Mouse (Mus musculus) c-Kit-positive CD71-positive TER-119-negative erythroid progenitor cells, embryonic 14.5 days (primary cell): ENCODE measurements around the gene Npas4.
"Not testable (repeated sequence)": the region's sequence is repeated elsewhere in the genome, so short reads cannot be mapped to it uniquely, and the experiment has no call there.

Source experiments
- DNase-seq: peaks from one replicate; pipeline ENCODE4 v3.0.0-alpha.2; 2013; ENCODE audit warnings: low read depth

Npas4 gene

DNA sequence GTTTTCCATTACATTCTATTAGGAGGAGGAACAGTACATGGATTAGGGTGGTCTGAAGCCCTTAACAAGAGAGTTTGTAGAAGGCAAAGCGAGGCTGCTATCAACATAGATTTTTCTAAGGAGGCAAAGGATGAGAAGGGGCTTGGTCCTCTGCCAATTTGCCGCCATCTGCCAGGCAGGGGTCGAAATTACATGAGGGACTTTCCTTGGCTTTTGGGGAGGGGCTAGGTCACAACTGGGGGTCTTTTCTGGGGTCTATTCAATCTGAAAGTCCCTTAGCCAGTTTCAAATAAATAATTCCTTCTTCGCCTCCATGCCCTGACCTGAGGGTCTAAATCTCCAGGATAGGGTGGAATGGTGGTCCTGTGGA, at the start of gene Npas4:
Gene Npas4, minus strand, starts transcription at position 61 of the 370 bp plus-strand sequence.
- DNase-seq: no peak

DNA sequence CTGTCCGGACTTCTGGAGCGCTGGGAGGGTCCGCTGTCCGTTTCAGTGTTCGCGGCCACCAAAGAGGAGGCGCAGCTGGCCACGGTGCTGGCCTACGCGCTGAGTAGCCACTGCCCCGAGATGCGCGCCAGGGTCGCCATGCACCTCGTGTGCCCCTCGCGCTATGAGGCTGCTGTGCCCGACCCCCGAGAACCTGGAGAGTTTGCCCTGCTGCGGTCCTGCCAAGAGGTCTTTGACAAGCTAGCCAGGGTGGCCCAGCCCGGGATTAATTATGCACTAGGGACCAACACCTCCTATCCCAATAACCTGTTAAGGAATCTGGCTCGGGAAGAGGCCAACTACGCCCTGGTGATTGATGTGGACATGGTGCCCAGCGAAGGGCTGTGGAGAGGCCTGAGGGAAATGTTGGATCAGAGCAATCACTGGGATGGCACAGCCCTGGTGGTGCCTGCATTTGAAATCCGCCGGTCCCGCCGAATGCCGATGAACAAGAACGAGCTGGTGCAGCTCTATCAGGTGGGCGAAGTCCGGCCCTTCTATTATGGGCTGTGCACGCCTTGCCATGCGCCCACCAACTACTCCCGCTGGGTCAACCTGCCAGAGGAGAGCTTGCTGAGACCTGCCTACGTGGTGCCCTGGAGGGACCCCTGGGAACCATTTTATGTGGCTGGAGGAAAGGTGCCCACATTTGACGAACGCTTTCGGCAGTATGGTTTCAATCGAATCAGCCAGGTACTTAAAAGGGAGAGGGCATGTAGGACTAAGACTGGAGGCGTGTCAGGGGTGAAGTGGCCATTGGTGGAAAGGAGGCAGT, 49.4 kb upstream of the Npas4 start:
- DNase-seq: no peak

DNA sequence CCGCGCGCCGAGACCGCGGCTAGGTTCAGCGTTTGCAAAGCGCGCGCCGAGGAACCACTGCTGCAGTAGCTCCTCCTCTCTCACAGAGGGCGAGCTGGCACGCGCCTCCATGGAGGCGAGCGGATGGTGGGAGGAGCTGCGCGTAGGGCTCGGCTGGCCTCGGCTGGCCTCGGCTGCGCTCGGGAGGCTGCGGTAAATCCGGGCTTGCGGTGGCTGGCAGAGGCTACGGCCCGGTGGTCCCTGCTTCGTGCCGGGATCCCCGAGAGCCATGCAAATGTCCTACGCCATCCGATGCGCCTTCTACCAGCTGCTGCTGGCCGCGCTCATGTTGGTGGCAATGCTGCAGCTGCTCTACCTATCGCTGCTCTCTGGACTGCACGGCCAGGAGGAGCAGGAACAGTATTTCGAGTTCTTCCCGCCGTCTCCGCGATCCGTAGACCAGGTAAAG, 48.6 kb upstream of the Npas4 start, which contains the start of the genes B4gat1 and AC124502.3:
Gene B4gat1, plus strand, starts transcription at position 118 of the 448 bp plus-strand sequence.
Gene AC124502.3, plus strand, starts transcription at position 183 of the 448 bp plus-strand sequence.
- DNase-seq: peak; percentile 80

DNA sequence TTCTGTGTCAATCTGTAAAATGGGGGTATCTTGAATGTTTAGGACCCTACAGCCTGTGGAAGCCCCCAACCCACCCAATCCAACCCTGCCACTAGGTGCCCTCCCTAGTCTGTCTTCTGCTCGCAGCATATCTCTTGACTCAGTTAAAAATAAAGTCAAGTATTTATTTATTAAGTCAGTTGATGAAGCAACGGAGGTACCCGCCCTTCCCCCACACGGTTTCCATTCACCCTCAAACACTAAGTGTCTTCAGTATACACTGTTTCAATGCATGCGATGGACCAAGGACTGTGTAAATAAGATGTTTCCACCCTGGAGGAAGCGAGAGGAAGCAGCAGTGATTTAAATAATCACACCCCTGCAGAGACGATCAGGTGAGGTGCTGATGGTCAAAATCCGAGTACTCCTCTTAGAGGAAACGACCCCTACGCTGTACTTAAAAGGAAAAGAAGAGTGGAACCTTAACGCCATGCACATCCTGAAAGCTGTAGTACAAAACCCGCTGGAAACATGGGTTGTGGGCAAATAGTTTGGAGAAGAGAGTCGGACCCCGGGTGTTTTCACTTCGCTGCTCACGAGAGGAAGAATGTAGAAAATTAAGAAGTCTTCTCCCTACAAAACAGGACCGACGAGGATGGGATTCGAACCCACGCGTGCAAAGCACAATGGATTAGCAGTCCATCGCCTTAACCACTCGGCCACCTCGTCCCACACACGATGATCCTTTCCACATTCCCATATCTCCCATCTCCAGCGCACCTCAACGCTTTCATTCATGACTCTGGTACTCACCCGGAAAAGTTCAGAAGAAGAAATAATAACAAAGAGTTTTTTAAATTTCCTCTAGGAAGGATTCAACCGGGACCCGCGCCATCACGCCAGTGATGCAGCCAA, 47.8 kb upstream of the Npas4 start:
- DNase-seq: peak; percentile 68

DNA sequence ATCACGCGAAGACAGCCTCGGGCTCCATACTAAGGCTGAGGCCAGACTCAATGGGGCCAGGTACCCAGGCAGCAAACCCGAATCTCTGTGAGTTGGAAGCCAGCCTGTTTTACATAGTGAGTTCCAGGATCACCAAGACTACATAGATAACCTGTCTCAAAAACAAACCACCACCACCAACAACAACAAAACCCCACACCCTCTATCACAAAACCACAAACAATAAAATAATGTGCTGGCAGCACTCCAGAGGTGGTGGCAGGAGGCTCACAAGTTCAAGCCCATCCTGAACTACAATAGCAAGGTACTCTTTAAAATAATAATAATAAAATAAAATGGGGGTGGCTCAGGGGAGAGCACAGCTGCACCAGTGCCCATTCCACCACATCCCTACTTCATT, 46.5 kb upstream of the Npas4 start:
- DNase-seq: no peak

DNA sequence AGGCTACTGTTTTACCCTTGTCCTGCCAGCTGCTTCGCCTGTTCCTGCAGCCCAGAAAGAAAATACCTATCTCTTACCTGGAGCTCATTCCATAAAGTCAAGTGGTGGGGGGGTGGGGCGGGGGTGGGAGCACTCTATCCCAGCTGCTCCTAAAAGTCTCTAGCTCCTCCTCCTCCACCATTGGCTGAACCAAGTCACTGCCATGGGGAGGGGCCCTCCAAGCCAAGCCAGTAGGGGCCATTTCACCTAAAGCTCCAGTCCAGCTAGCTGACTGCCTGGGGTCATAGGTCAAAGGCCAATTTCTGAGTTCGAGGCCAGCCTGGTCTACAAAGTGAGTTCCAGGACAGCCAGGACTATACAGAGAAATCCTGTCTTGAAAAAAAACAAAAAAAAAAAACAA, 42.6 kb upstream of the Npas4 start:
- no peak for DNase-seq

DNA sequence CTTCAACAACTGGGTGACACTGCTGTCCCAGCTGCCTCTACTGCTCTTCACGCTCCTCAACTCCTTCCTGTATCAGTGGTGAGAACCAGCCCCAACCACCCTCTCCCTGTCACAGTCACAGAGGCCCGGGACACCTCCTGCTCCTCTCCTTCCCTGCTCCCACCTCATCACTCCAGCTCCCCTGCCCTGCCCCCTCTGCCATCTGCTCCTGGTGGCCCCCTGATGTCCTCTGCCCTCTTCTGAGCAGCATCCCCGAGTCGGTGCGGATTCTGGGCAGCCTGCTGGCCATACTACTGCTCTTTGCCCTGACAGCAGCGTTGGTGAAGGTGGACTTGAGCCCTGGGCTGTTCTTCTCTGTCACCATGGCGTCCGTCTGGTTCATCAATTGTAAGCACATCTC, 36.0 kb upstream of the Npas4 start:
- no peak for DNase-seq

DNA sequence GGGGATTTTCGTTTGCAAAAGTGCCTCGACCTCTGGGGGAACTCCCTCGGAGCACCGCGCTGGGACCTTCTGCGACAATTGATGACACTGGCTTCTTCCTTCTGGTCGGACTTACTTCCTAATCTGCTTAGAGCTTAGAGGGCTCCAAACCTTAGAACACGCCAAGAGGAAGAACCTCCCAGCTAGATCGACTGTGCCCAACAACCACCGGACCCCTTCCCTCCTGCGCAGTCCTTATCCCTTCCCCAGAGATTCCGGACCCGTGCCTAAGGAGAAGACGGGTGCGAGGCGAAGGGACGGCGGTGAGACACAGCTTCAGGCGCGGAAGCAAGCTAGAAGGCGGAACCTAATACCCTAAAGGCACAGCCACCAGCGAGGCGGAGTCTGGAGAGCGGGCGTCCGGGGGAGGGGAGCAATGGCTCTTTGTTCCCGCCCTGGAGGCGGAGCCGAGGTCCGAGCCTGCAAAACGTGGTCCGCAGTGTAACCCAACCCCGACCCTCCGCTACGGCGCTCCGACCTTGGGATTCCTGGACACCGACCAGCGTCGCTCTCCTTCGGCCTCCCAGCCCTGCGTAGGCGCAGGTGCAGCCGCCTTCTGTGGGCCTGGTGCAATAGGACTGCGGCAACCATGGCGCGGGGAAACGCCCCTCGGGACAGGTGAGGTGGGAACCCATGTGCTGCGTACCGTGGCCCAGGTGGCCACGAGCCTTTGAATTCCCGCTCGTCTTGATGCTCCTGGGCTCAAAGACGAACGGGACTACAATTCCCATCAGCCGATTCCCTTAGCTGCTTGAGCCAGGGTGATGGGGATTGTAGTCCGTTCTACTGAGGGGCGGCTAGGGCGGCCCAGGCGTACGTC, 33.7 kb upstream of the Npas4 start, which contains the start of gene Slc29a2:
Gene Slc29a2, plus strand, starts transcription at position 240 of the 859 bp plus-strand sequence.
- DNase-seq: peak; percentile 87

DNA sequence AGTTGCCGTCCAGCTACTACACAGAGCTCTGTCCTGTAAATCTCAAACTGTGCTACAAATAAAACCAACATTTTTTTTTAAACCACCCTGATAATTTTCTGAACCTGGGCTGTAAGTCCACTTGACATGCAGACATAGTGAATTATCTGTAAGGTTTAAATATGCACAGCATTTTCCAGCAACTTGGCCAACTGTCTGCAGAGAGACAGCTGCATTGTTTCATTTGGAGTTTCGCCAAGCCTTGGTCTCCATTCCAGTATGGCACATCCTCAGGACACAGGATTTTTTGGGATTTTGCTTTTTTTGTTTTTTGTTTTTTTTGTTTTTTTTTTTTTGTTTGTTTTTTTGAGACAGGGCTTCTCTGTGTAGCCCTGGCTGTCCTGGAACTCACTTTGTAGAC, 31.3 kb upstream of the Npas4 start:
- DNase-seq: no peak

DNA sequence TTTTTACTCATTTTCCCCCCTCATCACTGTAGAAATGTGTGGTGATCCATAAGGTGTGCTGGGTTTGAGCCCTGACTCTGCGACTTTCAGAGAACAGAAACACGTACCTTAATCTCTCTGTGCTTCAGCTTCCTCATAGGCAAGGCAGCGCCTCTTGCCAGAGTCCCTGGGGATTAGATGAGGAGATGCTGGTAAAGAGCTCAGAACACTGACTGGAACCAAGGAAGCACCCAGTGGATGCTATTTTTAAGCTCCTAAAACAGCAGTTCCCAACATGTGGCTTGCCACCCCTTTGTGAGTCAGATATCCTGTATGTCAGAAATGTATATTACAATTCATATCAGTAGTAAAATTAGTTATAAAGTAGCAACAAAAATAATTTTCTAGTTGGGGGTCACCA, 28.1 kb upstream of the Npas4 start:
- DNase-seq: no peak

DNA sequence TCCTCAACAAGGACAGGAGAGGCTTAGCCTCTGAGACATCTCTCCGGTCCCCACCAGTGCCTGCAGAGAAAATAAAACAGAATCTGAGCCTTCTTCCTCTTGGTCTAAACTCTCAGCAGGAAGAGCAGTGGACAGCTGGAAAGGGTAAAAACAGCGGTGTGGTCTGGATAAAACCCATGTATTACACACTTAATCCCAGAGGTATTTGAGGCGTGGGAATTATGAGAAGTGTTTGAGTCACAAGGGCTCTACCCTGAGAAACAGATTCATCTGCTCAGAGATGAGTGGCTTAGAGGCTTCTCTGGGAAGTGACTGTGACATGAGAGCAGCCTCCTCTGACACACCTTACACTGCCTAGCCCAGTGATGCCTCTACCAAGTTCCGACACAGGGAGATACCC, 27.5 kb upstream of the Npas4 start:
- no peak for DNase-seq

DNA sequence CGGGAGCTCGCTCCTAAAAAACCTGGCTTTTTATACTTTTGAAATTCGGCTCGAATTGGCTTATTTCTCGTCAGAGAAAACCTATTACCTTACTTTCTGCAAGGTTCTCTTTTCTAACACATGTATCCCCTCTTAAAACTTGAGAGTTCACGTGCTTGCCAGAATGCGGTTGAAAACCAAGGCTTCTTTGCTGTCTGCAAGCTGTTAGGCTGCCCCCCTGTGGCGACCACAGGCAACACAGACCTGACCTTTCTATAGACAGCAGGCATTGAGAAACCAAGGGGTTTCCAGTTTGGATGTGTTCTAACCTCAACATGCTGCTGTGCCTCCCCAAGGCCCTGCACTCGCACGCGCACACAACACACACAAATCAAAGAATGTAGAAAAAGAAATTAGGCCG, 26.7 kb upstream of the Npas4 start:
- DNase-seq: peak; percentile 49

DNA sequence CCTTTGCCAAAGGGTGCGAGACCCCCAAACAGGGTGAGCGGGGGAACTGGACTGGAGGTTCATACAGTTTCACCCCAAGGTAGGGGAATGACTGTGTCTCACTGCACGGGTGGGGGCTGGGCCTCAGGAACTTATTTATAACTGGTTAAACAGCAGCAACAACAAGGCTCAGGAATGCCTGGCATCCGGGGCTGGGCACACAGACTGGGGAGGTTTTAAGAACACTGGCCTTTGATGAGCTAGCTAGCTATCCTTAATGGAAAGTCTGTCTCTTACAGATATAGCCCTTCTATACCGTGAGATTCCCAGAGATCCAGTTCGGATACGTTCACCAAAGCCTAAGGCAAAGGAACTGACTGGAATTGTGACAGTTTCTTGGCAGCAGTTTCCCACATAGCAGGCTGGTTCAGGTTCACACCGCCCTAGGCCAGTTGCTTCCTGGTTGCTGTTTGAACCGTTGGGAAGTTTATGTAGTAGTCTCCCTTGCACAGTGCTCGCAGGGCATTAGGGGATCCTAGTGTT, 26.2 kb upstream of the Npas4 start:
- no peak for DNase-seq

DNA sequence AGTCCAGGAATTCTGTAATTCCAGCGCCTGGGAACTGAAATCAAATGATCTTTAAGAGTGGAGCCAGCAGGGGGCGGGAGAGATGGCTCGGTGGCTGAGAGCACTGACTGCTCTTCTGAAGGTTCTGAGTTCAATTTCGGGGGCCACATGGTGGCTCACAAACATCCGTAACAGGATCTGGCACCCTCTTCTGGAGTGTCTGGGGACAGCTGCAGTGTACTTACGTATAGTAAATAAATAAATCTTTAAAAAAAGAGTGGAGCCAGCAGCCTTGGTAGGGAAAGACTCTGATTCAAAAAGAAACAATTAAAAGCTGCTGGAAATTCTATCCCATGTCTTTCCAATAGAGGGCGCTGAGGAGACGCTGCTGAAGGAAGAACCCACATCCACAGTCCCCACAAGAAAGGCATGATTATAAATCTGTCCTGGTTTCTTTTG, 24.9 kb upstream of the Npas4 start:
- no peak for DNase-seq

DNA sequence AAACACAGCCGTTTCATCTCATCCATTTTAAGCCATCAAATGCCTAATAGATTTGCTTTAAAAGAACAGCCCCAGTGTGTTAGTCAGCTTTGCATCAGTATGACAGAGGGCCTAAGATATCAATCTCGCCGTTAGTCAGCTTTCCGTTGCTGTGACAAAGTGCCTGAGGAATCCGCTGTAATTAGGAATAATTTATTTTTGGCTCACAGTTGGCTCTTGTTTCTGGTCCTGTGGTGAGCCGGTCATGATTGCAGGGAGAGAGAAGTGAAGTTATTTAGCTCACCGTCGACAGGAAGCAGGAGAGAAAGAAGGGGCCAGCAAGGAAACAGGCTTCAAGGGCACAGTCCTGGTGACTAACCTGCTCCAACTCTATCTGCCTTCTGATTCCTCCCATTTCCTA, 23.0 kb upstream of the Npas4 start:
- DNase-seq: no peak

DNA sequence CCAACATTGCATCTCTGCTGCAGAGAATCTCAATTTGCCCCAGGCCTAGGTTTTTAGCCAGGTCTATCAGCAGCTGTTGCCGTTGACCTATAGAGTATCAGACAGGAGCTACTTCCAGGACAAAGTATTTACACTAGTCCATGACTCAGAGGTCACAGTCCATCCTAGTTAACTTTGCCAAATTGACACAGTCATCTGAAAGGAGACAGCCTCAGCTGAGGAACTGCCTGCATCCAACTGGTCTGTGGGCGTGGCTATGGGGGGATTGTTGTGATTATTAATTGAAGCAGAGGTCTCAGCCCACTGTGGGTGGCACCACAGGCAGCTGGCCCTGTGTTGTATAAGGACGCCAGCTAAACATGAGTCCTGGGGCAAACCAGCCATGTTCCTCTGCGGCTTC, 14.8 kb upstream of the Npas4 start:
- DNase-seq: no peak

DNA sequence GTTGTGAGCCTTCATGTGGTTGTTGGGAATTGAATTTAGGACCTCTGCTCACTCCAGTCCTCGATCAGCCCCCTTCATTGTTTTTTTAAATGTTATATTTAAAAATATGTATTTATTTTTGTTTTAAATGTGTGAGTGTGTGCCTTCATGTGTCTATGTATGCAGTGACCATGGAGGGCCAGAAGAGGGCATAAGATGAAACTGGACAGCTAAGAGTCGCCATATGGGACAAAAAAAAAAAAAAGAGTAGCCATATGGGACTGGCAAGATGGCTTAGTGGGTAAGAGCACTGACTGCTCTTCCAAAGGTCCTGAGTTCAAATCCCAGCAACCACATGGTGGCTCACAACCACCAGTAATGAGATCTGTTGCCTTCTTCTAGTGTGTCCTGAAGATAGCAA, 13.5 kb upstream of the Npas4 start:
- DNase-seq: not testable (repeated sequence)

DNA sequence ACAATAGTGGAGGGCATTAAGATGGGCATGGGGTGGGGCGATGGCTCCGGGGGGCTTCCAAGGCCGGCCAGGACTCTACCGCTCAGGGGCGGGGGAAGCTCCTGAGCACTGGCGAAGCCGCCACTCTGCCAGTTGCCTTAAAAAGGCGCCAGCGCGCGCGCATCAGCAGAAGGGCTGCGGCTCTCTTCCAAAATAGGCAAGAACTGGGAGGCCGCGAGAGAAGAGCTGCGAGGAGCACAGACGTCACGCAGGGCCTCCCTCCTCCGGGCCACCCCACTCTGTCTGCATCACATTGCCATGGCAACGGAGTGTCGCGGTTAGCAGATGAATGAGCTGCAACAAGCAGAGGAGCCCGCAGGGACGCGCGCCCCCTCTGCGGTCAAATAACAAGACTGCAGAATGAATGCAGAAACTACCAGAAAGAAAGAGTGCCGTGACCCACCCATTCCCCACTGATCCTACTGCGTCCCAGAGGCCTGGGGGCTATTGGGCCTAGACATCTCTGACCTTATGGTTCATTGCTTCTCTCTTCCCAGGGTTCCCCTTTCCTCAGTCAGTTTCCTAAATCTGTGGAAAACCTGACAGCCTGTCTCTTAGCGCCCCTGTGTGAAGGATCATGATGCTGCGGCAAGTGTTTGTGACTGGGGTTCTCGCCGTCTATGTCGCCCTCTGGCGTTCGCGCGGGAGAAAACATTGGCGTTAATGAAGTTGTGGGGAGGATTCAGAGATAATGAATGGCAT, 11.7 kb upstream of the Npas4 start:
- peak; percentile 59 for DNase-seq

DNA sequence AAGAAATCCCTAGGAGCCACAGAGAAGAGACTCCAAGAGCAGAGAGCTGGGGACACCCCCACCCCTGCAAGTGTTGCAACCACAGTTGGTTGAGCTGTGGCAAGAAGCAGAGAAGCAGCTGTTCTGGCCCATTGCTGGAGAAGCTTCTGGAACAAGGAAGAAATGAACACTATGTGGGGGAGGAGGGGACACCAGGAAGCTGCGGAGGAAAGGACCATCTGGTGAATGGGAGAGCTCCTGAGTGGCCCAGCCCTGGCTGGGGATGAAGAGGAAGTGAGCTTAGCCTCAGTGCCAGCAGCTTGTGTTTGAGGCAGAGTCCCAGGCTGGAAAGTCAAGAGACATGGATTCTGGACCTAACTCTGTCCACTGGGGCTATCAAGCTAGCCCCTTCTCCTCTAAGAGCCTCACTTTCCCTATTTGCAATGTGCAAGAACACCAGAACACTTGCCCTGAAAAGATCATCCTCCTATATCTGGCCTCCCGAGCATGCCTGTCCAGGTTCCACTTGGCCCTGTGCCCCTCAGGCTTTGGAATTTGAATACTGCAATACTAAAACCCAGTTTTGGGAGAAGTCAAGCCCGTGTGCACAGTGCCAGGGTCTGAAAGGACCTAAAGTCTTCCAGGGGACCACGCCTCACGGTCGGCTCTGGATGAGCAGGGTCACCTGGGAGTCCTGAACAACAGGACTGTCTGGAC, 9.5 kb upstream of the Npas4 start:
- DNase-seq: no peak

DNA sequence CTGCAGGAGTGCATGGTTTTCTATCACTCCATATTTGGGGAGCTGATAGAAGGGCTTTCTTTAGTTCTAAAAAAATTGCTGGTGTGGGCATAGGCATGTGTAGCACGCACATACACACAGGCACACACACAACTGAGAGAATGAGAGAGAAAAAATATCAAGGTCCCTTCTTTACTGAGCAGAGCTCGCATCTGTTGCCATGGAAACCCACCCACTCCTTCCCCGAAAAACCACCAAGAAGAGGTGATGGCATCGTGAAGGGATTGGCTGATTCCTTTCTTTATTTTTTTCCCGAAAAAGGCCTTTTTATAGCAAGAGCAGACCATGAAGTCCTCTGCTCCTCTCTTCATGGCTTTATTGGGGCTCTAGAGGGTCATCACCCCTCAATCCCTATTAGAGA, 3.9 kb upstream of the Npas4 start:
- no peak for DNase-seq
